Mouse (Mus musculus) liver, adult 2 months (tissue): ENCODE measurements at regions not wholly inside any gene's neighbourhood (a gene's known extent, or its start where the extent isn't known, plus 50 kb on each side); places are given as distances from the start of the nearest gene placed in this dataset.

Experiments
- CTCF ChIP-seq: fragments of 200-500 bp; IDR thresholded peaks from 2 replicates; pipeline ENCODE4 v1.5.1; 2011; ENCODE audit warnings: low read depth, low read length, control low read depth
- POLR2A ChIP-seq: fragments of 200-500 bp; IDR thresholded peaks from 2 replicates; pipeline ENCODE4 v1.6.1; 2011; ENCODE audit warnings: low read length, control low read depth; ENCODE audit not compliant: insufficient read depth; ENCODE audit errors: extremely low read depth

DNA sequence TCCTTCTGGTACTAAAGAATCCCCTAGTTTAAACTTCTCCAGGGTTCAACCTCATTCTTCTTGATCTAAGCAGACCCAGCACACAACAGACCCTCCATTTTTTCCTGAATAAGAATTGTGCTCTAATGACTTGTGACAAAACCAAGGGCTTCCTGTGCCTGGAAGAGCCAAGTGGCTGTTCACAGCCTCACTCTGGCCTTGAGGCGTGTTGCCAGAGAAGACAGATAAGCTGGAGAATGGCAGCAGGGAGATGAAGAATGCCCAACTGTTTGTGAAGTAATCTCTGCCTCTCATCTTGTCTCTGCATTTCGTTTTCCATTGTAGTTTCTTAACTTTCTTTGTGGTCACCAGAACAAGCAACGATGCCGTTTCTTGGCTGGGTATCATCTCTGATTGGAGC, 179.9 kb upstream of the Bmper start:
- TF ChIP-seq CTCF (no peak), POLR2A (no peak)
